Mouse (Mus musculus): Measurements from ENCODE around the gene Aicda. TPM values are rescaled to one million over a fixed set of nuclear protein-coding genes. Genes with fewer than 3 reads are reported as not detected.
"Not testable (repeated sequence)": the region's sequence is repeated elsewhere in the genome, so short reads cannot be mapped to it uniquely, and the experiment has no call there.

Gene Aicda
- polyA plus RNA-seq, 1 experiment from 2014 or later = 0.54 TPM

DNA sequence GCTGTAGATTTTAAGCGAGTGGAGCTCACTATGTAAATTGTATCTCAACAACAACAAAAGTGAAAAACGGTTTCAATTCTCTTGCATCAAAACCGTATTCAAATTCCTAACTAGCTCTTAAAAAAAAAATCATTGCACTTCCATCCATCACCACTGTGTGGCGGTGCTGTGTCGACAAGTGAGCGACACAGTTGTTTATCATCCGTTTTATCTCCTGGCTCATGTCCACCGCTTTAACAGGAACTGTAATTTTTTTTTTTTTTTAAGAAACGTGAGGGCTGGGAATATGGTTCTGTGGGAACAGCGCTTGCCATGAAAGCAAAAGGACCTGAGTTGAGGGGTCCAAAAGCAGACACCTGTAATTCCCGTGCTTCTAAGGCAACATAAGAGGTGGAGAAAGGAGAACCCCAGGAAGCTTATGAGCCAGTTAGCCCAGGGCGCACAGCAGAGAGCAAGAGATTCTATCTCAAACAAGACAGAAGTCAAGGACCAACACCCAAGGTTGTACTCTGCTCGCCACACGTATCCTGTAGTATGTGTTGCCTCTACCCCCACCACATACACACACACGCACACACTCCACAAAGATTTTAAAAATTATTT is 3.5 kb downstream of the Aicda start:
- no peaks in the 10 kb centered on the region for H3K9me3 ChIP-seq (replicated peaks)
- H3K4me1 ChIP-seq = peaks cover 7% of the 10 kb centered on the region
- H3K27me3 ChIP-seq (replicated peaks) = 0 out of 2 replicates have a peak, but pooled peaks cover 3% of the 10 kb centered on the region
- ATAC-seq (ENCODE audit: low FRiP score) = no peak
- H3K9ac ChIP-seq (replicated peaks) = no peak overlapping the region
- no peak overlapping the region for H3K27ac ChIP-seq (replicated peaks)
- 23% methylated on average over 15 of the region's 15 CpGs for WGBS
- peak overlapping the region; percentile 51 for H3K4me2 ChIP-seq
- no peaks in the 10 kb centered on the region for H3K36me3 ChIP-seq
- H3K4me3 ChIP-seq (replicated peaks) = peak overlapping the region; percentile 20; the same call in 1 of the 2 replicates

DNA sequence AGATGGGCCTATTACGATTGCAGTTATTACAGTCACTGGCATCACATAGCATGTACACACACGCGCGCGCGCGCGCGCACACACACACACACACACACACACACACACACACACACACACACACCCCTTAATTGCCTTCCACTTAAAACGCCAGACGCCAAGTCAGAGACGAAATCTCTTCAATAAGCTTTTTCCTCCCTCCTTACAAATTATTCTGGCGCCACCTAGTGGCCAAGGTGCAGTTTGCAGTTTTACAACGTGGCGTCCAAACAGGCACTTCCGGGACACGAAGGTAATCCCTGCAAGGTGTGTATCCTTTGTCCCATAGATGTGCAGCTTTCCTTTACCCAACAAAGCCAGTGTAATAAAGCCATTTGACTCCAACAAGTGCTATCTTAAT is 6.8 kb downstream of the Aicda start:
- ATAC-seq (ENCODE audit: low FRiP score) = peak; percentile 23
- peak overlapping the region; percentile 45 for H3K4me2 ChIP-seq
- 0 out of 2 replicates have a peak, but pooled peaks cover 3% of the 10 kb centered on the region for H3K27me3 ChIP-seq (replicated peaks)
- H3K4me3 ChIP-seq (replicated peaks) = no peak overlapping the region; the same call in 1 of the 2 replicates
- no peaks in the 10 kb centered on the region for H3K9me3 ChIP-seq (replicated peaks)
- H3K27ac ChIP-seq (replicated peaks) = no peak overlapping the region
- peaks cover 11% of the 10 kb centered on the region for H3K4me1 ChIP-seq
- H3K9ac ChIP-seq (replicated peaks) = no peak overlapping the region
- WGBS = 9% methylated on average over 17 of the region's 17 CpGs
- H3K36me3 ChIP-seq = no peaks in the 10 kb centered on the region

DNA sequence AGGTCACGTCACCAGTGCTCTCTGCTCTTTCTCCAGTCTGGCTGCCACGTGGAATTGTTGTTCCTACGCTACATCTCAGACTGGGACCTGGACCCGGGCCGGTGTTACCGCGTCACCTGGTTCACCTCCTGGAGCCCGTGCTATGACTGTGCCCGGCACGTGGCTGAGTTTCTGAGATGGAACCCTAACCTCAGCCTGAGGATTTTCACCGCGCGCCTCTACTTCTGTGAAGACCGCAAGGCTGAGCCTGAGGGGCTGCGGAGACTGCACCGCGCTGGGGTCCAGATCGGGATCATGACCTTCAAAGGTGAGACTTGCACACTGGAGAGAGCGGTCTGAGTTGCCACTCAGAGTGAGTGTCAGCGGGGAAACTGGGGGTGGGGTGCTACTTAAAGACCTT is 7.4 kb downstream of the Aicda start:
- peak; percentile 14 for ATAC-seq (ENCODE audit: low FRiP score)
- Histone ChIP-seq H3K4me1 (peaks cover 11% of the 10 kb centered on the region), H3K4me2 (no peak overlapping the region), H3K4me3 (replicated peaks) (no peak overlapping the region), H3K9ac (replicated peaks) (no peak overlapping the region), H3K9me3 (replicated peaks) (no peaks in the 10 kb centered on the region), H3K27ac (replicated peaks) (no peak overlapping the region), H3K27me3 (replicated peaks) (0 out of 2 replicates have a peak, but pooled peaks cover 3% of the 10 kb centered on the region), H3K36me3 (no peaks in the 10 kb centered on the region)
- 87% methylated on average over 20 of the region's 20 CpGs for WGBS

DNA sequence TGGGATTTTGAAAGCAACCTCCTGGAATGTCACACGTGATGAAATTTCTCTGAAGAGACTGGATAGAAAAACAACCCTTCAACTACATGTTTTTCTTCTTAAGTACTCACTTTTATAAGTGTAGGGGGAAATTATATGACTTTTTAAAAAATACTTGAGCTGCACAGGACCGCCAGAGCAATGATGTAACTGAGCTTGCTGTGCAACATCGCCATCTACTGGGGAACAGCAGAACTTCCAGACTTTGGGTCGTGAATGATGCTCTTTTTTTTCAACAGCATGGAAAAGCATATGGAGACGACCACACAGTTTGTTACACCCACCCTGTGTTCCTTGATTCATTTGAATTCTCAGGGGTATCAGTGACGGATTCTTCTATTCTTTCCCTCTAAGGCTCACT is 8.9 kb downstream of the Aicda start:
- peak; percentile 43 for ATAC-seq (ENCODE audit: low FRiP score)
- H3K4me3 ChIP-seq (replicated peaks) = peak overlapping the region; percentile 12
- no peak overlapping the region for H3K9ac ChIP-seq (replicated peaks)
- no peaks in the 10 kb centered on the region for H3K36me3 ChIP-seq
- H3K4me2 ChIP-seq = peak overlapping the region; percentile 43
- WGBS = 3% methylated on average over 6 of the region's 6 CpGs
- H3K9me3 ChIP-seq (replicated peaks) = no peaks in the 10 kb centered on the region
- H3K4me1 ChIP-seq = peaks cover 8% of the 10 kb centered on the region; the same call in 1 of the 2 replicates
- 0 out of 2 replicates have a peak, but pooled peaks cover 3% of the 10 kb centered on the region for H3K27me3 ChIP-seq (replicated peaks)
- H3K27ac ChIP-seq (replicated peaks) = no peak overlapping the region

DNA sequence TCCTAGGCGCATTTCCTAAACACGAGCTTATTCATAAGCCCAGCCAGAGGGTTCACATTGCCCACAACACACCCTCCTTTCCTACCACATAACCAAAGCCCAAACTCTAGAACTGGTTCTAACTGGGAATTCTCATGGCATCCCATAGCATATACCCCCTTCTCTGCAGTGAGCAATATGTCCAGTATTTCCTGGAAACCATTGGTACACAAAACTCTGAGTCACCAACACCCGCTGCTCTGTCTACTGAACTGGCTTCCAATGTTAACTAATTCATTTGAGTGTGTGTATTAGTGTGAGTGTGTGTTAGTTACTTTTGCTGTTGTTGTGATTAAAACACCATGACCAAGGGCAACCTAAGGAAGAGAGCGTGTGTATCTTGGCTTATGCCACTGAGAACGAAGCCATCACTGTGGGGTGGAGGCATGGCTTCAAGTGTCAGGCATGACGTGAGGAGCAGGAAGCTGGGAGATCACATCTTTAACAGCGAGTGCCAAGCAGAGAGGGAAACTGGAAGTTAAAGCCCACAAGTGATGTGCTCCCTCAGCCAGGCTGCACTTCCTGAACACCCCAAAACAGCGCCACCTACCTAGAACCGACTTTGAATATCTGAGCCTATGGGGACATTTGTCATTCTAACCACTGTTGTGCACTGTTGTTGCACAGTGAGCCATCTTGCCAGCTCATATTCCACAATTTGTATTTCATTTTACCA is 11.6 kb downstream of the Aicda start:
- Histone ChIP-seq H3K9ac (replicated peaks) (no peak overlapping the region), H3K9me3 (replicated peaks) (no peaks in the 10 kb centered on the region), H3K36me3 (no peaks in the 10 kb centered on the region), H3K4me2 (no peak overlapping the region), H3K4me1 (peaks cover 8% of the 10 kb centered on the region; the same call in 1 of the 2 replicates), H3K4me3 (replicated peaks) (no peak overlapping the region), H3K27me3 (replicated peaks) (0 out of 2 replicates have a peak, but pooled peaks cover 3% of the 10 kb centered on the region), H3K27ac (replicated peaks) (no peak overlapping the region)
- WGBS = 91% methylated on average over 9 of the region's 9 CpGs
- ATAC-seq (ENCODE audit: low FRiP score) = no peak

DNA sequence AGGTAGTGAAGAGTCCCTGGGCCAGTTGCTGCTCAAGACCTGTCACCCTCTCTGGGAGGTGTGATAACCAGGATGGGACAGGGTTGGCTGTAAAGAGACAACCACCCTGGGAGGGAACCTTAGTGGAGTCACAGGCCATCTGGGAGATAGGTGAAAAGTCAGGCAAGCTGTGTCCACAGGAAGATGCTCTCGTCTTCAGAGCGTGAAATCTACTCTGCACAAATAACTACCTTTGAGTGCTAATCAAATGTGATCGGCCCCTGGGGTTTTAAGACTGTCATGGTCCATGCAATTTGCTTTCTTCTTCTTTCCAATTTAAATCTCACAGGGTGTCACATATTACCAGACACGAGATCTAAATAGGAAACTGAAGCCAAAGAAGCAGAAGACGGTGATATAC is 15.5 kb downstream of the Aicda start:
- no peak overlapping the region for H3K9ac ChIP-seq (replicated peaks)
- no peaks in the 10 kb centered on the region for H3K27me3 ChIP-seq (replicated peaks)
- 42% methylated on average over 5 of the region's 5 CpGs for WGBS
- ATAC-seq (ENCODE audit: low FRiP score) = 0 out of 2 replicates have a peak, but pooled peaks have one; percentile 45
- no peaks in the 10 kb centered on the region for H3K4me1 ChIP-seq
- no peaks in the 10 kb centered on the region for H3K9me3 ChIP-seq (replicated peaks)
- H3K4me3 ChIP-seq (replicated peaks) = no peak overlapping the region
- no peak overlapping the region for H3K4me2 ChIP-seq
- H3K27ac ChIP-seq (replicated peaks) = 0 out of 2 replicates have a peak overlapping the region, but pooled peaks have one; percentile 65
- no peaks in the 10 kb centered on the region for H3K36me3 ChIP-seq

DNA sequence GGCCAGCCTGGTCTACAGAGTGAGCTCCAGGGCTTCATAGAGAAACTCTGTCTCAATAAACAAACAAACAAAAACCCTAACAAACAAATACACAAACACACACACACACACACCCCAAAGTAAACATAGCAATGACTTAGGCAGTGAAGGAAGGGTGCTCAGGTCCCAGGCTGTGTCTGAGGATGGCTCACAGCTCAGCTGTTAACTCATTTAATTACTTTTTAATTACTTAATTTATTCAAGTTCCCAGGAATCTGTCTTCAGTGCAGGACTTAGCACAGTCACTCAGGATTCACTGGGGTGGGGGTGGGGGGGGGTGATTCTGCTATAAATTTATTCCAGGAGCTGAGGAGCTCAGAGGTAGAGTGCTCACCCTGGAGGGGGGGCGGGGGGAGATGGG is 16.2 kb downstream of the Aicda start:
- Histone ChIP-seq H3K27ac (replicated peaks) (peak overlapping the region; percentile 65), H3K27me3 (replicated peaks) (no peaks in the 10 kb centered on the region), H3K4me2 (no peak overlapping the region), H3K9me3 (replicated peaks) (no peaks in the 10 kb centered on the region), H3K4me1 (no peaks in the 10 kb centered on the region), H3K4me3 (replicated peaks) (no peak overlapping the region), H3K36me3 (no peaks in the 10 kb centered on the region), H3K9ac (replicated peaks) (no peak overlapping the region)
- WGBS = 91% methylated on average over 1 of the region's 1 CpGs
- ATAC-seq (ENCODE audit: low FRiP score) = peak; percentile 42

DNA sequence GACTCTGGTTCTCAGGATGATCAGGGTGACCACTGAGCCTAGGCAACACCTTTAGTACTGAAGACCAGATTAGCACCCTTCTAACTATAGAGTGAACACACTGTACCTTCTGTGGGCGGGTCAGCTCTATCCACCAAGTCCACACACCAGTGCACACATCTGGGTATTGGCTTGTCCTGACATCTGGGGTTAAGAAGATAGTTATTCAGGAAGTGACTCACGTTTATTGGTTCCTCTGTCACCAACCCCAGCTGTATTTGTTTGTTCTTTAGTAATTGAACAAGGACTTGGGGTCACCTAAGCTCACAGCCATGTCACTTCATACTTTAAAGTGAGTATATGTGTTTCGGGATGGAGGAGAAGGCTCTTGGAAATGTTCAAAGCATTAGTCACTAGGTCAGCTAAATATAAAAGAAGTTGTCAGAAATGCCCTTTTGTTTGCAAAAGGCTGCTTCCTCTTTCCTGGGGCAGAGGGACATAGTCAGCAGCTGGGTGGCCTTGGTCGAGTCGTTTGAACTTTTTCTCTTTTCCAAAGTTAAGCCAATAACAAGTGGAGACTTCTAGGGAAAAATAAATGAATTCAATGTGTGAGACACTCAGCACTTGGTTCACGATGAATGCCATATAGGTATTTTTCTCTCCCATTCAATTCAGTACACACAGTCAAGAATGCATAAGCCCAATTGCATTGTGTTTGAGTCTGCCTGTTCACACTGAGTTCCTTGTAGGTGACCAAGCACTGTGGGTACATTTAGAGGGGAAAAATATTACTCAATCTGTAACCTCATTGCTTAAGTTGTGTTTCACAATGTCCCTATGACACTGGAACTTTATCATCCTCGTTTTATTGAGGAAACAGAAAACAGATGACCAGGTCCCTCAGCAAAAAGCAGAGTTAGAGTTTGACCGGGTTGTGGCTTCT is 17.4 kb downstream of the Aicda start:
- WGBS = 80% methylated on average over 8 of the region's 8 CpGs
- Histone ChIP-seq H3K27ac (replicated peaks) (no peak overlapping the region), H3K4me3 (replicated peaks) (no peak overlapping the region)

DNA sequence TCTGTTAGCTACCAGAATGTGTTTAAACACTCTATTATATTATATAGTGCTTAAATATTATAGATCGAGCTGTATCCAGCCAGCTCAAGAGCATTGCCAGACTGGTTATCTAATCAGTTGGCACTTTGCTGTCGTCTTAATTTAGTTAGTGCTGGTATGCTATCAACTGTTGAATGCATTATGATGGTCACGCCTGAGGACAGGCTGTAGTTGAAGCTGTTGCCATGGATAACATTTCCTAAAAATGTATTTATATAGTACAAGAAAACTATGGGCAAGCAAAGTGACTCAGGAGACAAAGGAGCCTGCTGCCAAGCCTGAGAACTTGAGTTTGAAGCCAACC is 18.0 kb downstream of the Aicda start:
- no peak overlapping the region for H3K9ac ChIP-seq (replicated peaks)
- no peak overlapping the region for H3K4me3 ChIP-seq (replicated peaks)
- H3K4me2 ChIP-seq = no peak overlapping the region
- H3K27me3 ChIP-seq (replicated peaks) = no peaks in the 10 kb centered on the region
- no peaks in the 10 kb centered on the region for H3K36me3 ChIP-seq
- ATAC-seq (ENCODE audit: low FRiP score) = no peak
- WGBS = 91% methylated on average over 3 of the region's 3 CpGs
- no peaks in the 10 kb centered on the region for H3K4me1 ChIP-seq
- H3K27ac ChIP-seq (replicated peaks) = no peak overlapping the region
- H3K9me3 ChIP-seq (replicated peaks) = no peaks in the 10 kb centered on the region

More for the DNA sequence above, 17.4 kb downstream of the Aicda start:
- ATAC-seq (ENCODE audit: low FRiP score) = no peak
- H3K9me3 ChIP-seq (replicated peaks) = no peaks in the 10 kb centered on the region
- H3K9ac ChIP-seq (replicated peaks) = no peak overlapping the region
- H3K27me3 ChIP-seq (replicated peaks) = no peaks in the 10 kb centered on the region
- no peak overlapping the region for H3K4me2 ChIP-seq
- no peaks in the 10 kb centered on the region for H3K36me3 ChIP-seq
- H3K4me1 ChIP-seq = no peaks in the 10 kb centered on the region

DNA sequence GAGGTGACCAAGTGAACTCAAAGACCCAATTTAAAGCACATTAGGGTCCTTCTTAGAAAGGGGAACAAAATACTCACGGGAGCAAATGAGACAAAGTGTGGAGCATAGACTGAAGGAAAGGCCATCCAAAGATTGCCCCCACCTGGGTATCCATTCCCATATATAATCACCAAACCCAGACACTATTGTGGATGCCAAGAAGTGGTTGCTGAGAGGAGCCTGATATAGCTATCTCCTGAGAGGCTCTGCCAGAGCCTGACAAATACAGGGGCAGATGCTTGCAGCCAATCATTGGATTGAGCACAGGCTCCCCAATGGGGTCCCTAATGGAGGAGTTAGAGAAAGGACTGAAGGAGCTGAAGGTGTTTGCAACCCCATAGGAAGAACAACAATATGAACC is 21.4 kb downstream of the Aicda start:
- not testable (repeated sequence) for H3K9ac ChIP-seq (replicated peaks); H3K4me1 ChIP-seq; H3K9me3 ChIP-seq (replicated peaks); H3K4me3 ChIP-seq (replicated peaks); H3K36me3 ChIP-seq; ATAC-seq (ENCODE audit: low FRiP score); H3K27ac ChIP-seq (replicated peaks); H3K27me3 ChIP-seq (replicated peaks); H3K4me2 ChIP-seq
- 93% methylated on average over 1 of the region's 1 CpGs for WGBS

DNA sequence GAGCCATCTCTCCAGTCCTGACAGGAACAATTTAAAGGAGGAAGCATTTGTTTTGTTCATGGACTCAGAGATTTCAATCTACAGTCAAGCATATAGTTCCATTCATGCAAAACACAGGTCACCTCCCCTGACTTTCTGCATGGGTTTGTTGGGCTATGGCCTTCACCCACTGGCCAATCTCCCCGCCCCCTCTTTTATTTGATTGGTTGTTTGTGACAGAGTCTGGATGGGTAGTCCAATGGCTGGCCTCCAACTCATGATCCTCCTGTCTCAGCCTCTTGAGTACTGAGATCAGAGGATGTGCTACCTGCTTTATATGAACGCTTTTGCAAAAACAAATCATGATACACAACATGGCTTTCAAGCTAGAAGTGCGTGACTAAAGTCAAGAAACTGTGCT is 23.4 kb downstream of the Aicda start:
- Histone ChIP-seq H3K4me3 (replicated peaks) (no peak overlapping the region), H3K9ac (replicated peaks) (no peak overlapping the region), H3K36me3 (no peaks in the 10 kb centered on the region), H3K4me2 (no peak overlapping the region), H3K4me1 (no peaks in the 10 kb centered on the region), H3K27me3 (replicated peaks) (no peaks in the 10 kb centered on the region), H3K9me3 (replicated peaks) (no peaks in the 10 kb centered on the region), H3K27ac (replicated peaks) (no peak overlapping the region)
- 93% methylated on average over 3 of the region's 3 CpGs for WGBS
- no peak for ATAC-seq (ENCODE audit: low FRiP score)
